Mouse (Mus musculus) kidney, embryonic 15.5 days (tissue): ENCODE data around the gene Rps6ka6. TPM values are rescaled to one million over a fixed set of nuclear protein-coding genes. Genes with fewer than 3 reads are reported as not detected.

Experiments used
- ATAC-seq: fragments of 200-750 bp; cut with Nextera tagmentation; replicated peaks from 2 replicates; pipeline ENCODE4 v1.8.0; 2017; ENCODE audit warnings: moderate TSS enrichment; ENCODE audit not compliant: low FRiP score
- H3K27ac ChIP-seq: fragments of 300-500 bp; sonication (generic); 2 replicates; pipeline ENCODE4 v1.5.1; 2015; ENCODE audit warnings: mild to moderate bottlenecking, inconsistent platforms
- H3K27me3 ChIP-seq: fragments of 300-500 bp; sonication (generic); 2 replicates; pipeline ENCODE4 v1.6.1; 2015; ENCODE audit warnings: inconsistent platforms
- H3K36me3 ChIP-seq: fragments of 300-500 bp; sonication (generic); 2 replicates; pipeline ENCODE4 v1.6.1; 2015; ENCODE audit warnings: inconsistent platforms
- H3K4me1 ChIP-seq: fragments of 300-500 bp; sonication (generic); 2 replicates; pipeline ENCODE4 v1.6.1; 2015; ENCODE audit warnings: inconsistent platforms
- H3K4me2 ChIP-seq: fragments of 300-500 bp; sonication (generic); 2 replicates; pipeline ENCODE4 v1.6.1; 2015; ENCODE audit warnings: moderate library complexity, mild to moderate bottlenecking, inconsistent platforms
- H3K4me3 ChIP-seq: fragments of 300-500 bp; sonication (generic); replicated peaks from 2 replicates; pipeline ENCODE4 v1.5.1; 2015; ENCODE audit warnings: mild to moderate bottlenecking, inconsistent platforms
- H3K9ac ChIP-seq: fragments of 300-500 bp; sonication (generic); 2 replicates; pipeline ENCODE4 v1.6.1; 2015; ENCODE audit warnings: mild to moderate bottlenecking, inconsistent platforms
- H3K9me3 ChIP-seq: fragments of 300-500 bp; sonication (generic); replicated peaks from 2 replicates; pipeline ENCODE4 v1.6.1; 2016; ENCODE audit warnings: inconsistent platforms
- WGBS: fragments of 180-500 bp; shearing (Covaris S2); methylation state at CpG from one replicate; pipeline ENCODE4 v1.1.7; 2015; ENCODE audit warnings: mixed read lengths; 5-methylcytosine and 5-hydroxymethylcytosine counted together
- polyA plus RNA-seq: library from polyadenylated mRNA; unstranded; fragments of >200 nt; fragmentation: Nextera tagmentation; extraction: Ambion mirVana; gene quantifications from 2 replicates; pipeline ENCODE4 v1.2.1, GENCODE M21; 2015

The Rps6ka6 gene
- polyA plus RNA-seq, 1 experiment from 2014 or later = 22.8 TPM

GRCm38 (mm10) chrX:111374177-111374576, 163.6 kb downstream of the Rps6ka6 start:
- WGBS = 38% methylated on average over 1 of the region's 1 CpGs
- Histone ChIP-seq H3K4me2 (no peak overlapping the region), H3K4me1 (no peaks in the 10 kb centered on the region), H3K4me3 (no peak overlapping the region), H3K9me3 (no peaks in the 10 kb centered on the region), H3K36me3 (no peaks in the 10 kb centered on the region), H3K27ac (no peak overlapping the region), H3K9ac (no peak overlapping the region), H3K27me3 (no peaks in the 10 kb centered on the region)
- no peak for ATAC-seq

Other genes starting within 250 kb of the Rps6ka6 start
- 0.92 and 0.93 TPM in 2 replicates for gene Hdx, start 159.1 kb upstream of the Rps6ka6 start, polyA plus RNA-seq